Mouse (Mus musculus) lung, adult 2 months (tissue): ENCODE measurements around the gene Hspb9. TPM values are rescaled to one million over a fixed set of nuclear protein-coding genes. Genes with fewer than 3 reads are reported as not detected.
A peak's percentile ranks its signal among the peaks of the same experiment; 100 is the strongest.

Source experiments
- DNase-seq: peaks from one replicate; pipeline ENCODE4 v3.0.0; 2022
- H3K4me1 ChIP-seq: fragments of 200-500 bp; 2 replicates; pipeline ENCODE4 v1.6.1; 2011; ENCODE audit warnings: low read length; ENCODE audit not compliant: control insufficient read depth, insufficient read depth
- H3K4me3 ChIP-seq: fragments of 200-500 bp; replicated peaks from 2 replicates; pipeline ENCODE3; 2011; ENCODE audit warnings: low read depth, mild to moderate bottlenecking, control low read depth, low read length; ENCODE audit errors: extremely low read depth
- CTCF ChIP-seq: fragments of 200-500 bp; IDR thresholded peaks from 2 replicates; pipeline ENCODE4 v1.5.1; 2011; ENCODE audit warnings: mild to moderate bottlenecking, low read length, control low read depth; ENCODE audit not compliant: insufficient read depth
- POLR2A ChIP-seq: fragments of 200-500 bp; IDR thresholded peaks from 2 replicates; pipeline ENCODE4 v1.6.1; 2011; ENCODE audit warnings: low read depth, mild to moderate bottlenecking, control low read depth, low read length, borderline replicate concordance; ENCODE audit errors: extremely low read depth
- WGBS: fragments of 180-500 bp; shearing (Covaris S2); methylation state at CpG from one replicate; pipeline ENCODE4 v1.1.7; 2018; 5-methylcytosine and 5-hydroxymethylcytosine counted together
- polyA plus RNA-seq: library from polyadenylated mRNA; depleted of rRNA; stranded (reverse); fragments of >200 nt; gene quantifications from 2 replicates; pipeline ENCODE4 v1.2.3, GENCODE M21; 2012

The Hspb9 gene
- polyA plus RNA-seq, 1 experiment = 0.36 TPM

DNA sequence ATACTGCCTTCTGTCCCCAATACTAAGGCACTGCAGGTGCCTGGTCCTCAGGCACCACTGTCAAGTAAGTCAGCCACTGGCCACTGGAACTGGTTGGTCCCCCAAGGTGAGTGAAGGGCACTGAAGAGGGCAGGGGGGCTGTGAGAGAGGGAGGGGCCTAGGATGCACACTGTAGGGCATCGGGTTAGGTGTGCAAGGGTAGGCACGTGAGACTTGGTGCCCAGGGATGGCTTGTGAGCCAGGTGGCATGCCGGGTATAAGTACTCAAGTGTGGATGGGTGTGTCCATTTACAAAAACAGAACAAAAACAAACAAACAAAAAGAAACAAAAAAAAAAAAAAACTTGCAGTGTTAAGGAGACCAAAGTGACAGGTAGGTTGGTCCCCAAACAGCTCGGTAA, 25.2 kb upstream of the Hspb9 start:
- TF ChIP-seq POLR2A (no peak), CTCF (no peak)
- H3K4me1 ChIP-seq = no peaks in the 10 kb centered on the region
- DNase-seq = no peak
- 63% methylated on average over 4 of the region's 4 CpGs for WGBS
- no peak overlapping the region for H3K4me3 ChIP-seq

- no peaks in the 10 kb centered on the region for H3K4me1 ChIP-seq
- WGBS = 73% methylated on average over 7 of the region's 7 CpGs
- H3K4me3 ChIP-seq = no peak overlapping the region
- no peak for DNase-seq
- TF ChIP-seq POLR2A = no peak
- no peak for TF ChIP-seq CTCF
Measured at GRCm38 (mm10) chr11:100690389-100690788, 23.3 kb upstream of the Hspb9 start.

DNA sequence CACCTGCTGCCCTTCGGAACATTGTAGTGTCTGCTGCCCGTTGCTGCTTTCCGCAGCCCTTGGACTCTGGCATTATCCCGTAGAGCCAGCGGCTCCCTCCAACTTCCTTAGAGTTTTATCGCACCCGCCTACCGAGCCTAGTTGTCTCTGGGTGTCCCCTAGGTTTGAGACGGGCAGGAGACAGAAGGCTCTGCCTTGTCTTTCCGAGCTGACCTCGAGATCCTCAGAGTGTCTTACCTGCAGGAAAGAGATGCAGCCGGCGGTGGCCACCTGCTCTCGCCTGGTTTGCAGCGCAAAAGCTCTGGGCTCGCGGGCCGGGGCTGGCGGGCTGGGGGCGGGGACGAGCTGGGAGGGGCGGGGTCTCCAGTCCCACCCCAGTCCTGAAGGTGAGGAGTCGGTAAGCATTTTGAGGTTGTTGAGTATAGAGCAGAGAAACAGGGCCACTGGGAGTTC, 21.5 kb upstream of the Hspb9 start, which contains the start of gene Zfp385c:
Gene Zfp385c, minus strand, starts transcription at position 292 of the 453 bp plus-strand sequence.
- under 1% methylated on average over 23 of the region's 23 CpGs for WGBS
- H3K4me1 ChIP-seq = no peaks in the 10 kb centered on the region

DNA sequence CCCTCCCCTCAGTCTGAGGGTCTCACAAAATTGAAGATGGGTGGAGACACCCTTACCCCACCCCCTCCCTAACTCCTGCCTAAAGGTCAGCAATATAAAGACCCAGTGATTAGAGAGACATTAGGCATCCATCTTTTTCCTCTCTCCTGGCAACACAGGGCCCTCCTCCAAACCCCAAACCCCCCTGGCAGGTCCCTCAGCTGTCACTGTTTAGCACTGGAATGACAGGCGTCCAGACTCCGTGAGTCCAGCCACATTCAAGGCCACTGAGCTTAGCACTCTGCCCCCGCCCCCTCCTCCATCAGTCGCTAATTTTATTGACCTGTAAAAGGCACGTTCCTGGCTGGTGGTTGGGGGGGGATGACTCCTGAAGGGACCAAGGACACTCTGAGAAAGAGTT, 20.5 kb upstream of the Hspb9 start:
- TF ChIP-seq CTCF = no peak
- no peak for TF ChIP-seq POLR2A
- H3K4me1 ChIP-seq = no peaks in the 10 kb centered on the region
- WGBS = 44% methylated on average over 5 of the region's 5 CpGs
- DNase-seq = no peak
- H3K4me3 ChIP-seq = no peak overlapping the region

More for the DNA sequence above, 21.5 kb upstream of the Hspb9 start, which contains the start of gene Zfp385c:
- TF ChIP-seq POLR2A (no peak), CTCF (no peak)
- H3K4me3 ChIP-seq = peak within 1 kb of the TSS; percentile 25
- DNase-seq = no peak

DNA sequence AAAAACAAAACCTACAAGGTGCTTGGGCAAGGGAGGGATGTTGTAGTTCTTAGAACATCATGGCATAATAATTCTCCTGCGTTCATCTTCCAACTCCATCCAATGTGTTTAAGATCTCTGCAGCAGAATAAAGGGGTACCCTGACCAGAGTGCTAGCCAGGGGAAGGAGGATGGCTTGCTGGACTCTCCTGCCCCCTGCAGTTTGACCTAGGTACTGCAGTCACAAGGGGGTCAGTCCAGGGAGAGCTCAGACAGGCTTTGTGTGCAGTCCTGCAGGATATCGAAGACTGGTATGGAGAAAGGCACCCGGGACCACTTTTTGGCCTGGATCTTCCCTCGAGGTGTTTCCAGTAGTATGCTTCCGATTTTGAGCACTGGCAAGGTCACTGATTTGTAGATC, 18.7 kb upstream of the Hspb9 start:
- no peaks in the 10 kb centered on the region for H3K4me1 ChIP-seq
- DNase-seq = peak; percentile 76

DNA sequence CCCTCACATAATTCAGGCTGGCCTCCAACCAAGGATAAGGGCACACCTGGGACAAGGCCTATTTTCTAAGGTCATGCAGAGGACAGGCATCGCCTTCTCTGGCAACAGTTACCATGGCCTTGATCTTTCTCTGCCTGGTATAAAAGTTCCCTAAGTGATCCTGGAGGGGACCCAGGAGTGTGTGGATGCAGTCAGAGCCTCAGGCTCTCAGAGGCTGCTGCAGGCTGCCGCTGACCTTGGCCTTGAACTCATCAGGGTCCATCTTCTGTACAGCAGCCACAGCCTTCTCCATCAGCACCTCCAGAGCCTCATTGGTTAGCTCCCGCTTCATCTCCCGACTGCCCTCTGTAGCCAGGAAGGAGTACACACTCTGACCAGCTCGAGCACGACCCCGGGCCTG, 15.7 kb upstream of the Hspb9 start:
- TF ChIP-seq POLR2A (no peak), CTCF (no peak)
- DNase-seq = no peak
- H3K4me1 ChIP-seq = peaks cover 3% of the 10 kb centered on the region
- no peak overlapping the region for H3K4me3 ChIP-seq
- WGBS = 78% methylated on average over 7 of the region's 7 CpGs

More for the DNA sequence above, 18.7 kb upstream of the Hspb9 start:
- 33% methylated on average over 5 of the region's 5 CpGs for WGBS
- H3K4me3 ChIP-seq = no peak overlapping the region
- TF ChIP-seq CTCF = peak; percentile 92
- no peak for TF ChIP-seq POLR2A

- DNase-seq = no peak
- Histone ChIP-seq H3K4me3 (no peak overlapping the region), H3K4me1 (peaks cover 13% of the 10 kb centered on the region)
- TF ChIP-seq CTCF (no peak), POLR2A (no peak)
- 76% methylated on average over 3 of the region's 3 CpGs for WGBS
Measured at GRCm38 (mm10) chr11:100700710-100701109, 12.9 kb upstream of the Hspb9 start.

- Histone ChIP-seq H3K4me1 (peaks cover 13% of the 10 kb centered on the region), H3K4me3 (peak overlapping the region; percentile 25)
- DNase-seq = peak; percentile 63
- TF ChIP-seq POLR2A (no peak; the same call in 1 of the 2 replicates), CTCF (no peak)
- 18% methylated on average over 14 of the region's 14 CpGs for WGBS
Measured at GRCm38 (mm10) chr11:100701301-100701700, 12.3 kb upstream of the Hspb9 start.

- H3K4me3 ChIP-seq = peak overlapping the region; percentile 38
- peak; percentile 51 for DNase-seq
- TF ChIP-seq CTCF = peak; percentile 99
- TF ChIP-seq POLR2A = no peak
- H3K4me1 ChIP-seq = peaks cover 13% of the 10 kb centered on the region
- 39% methylated on average over 19 of the region's 19 CpGs for WGBS
Measured at GRCm38 (mm10) chr11:100702081-100702851, 11.4 kb upstream of the Hspb9 start.

GRCm38 (mm10) chr11:100702906-100703305, 10.7 kb upstream of the Hspb9 start:
- DNase-seq = no peak
- WGBS = 39% methylated on average over 7 of the region's 7 CpGs
- peak overlapping the region; percentile 38 for H3K4me3 ChIP-seq
- TF ChIP-seq CTCF (no peak), POLR2A (no peak)
- peaks cover 13% of the 10 kb centered on the region for H3K4me1 ChIP-seq
